Mouse (Mus musculus) adrenal gland, adult (tissue): ENCODE results near the gene Ilkap.

Experiments
- DNase-seq, 2 experiments: peaks; one replicate each; pipeline ENCODE4 v3.0.0; 2022 to 2023; ENCODE audit warnings: low spot score in 1 of 2; ENCODE audit not compliant: inconsistent age in 2 of 2

The Ilkap gene

DNA sequence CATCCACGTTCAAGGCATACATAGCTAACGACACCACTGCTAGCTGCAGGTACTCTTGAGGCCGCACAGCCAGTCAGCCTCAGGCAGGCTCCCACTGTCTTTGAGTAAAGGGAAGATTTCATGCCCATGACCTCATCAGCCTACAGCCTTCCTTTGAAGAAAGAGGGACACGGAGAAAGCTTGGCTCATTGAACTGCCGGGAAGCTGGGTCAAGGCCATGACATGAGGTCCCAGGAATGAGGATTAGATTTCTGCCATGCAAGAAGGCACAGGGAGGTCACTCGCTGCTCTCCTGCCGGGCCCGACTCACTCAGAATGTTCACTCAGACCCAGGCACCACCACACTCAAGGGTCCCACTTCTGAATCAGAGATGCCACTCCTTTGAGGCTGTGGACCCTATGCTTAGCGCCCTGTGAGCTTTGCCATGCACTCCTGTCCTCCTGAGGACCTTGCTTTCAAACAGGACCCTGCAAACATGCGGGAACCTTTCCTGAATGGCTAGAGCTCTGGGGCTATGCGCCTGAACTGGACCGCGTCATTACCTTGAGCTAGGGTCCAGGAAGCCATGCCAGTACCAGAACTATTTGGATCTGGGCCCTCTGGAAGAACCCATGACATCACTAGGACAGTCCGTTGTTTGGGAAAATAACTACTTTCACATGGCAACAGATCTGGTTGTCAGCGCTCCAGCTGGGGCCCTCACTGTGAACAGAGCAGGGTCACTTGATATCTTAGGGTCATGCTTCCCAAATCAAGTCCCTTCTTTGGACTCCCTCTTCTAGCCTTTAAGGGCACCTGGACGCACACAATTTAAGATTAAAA lies 33.6 kb downstream of the Ilkap start:
- peak; percentile 75 to 78 for DNase-seq

DNA sequence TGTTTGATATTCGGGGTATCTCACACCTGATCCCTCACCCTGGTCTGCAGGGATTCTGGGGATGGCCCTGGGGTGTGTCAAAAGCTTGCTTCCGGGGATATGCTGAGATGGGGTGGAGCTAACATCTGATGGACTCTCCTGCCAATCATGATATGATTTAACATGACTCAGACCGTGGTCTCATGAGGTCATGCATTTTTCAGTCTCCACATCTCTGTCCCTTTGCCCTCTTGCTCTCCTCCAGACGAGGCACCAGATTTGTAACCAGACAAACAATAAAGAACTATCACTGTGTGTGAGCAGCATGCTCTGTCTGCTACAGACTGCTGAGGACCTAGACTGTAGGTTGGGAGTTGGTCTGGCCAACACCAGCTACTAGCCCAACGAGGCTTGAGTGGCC lies 36.5 kb downstream of the Ilkap start:
- DNase-seq = no peak

DNA sequence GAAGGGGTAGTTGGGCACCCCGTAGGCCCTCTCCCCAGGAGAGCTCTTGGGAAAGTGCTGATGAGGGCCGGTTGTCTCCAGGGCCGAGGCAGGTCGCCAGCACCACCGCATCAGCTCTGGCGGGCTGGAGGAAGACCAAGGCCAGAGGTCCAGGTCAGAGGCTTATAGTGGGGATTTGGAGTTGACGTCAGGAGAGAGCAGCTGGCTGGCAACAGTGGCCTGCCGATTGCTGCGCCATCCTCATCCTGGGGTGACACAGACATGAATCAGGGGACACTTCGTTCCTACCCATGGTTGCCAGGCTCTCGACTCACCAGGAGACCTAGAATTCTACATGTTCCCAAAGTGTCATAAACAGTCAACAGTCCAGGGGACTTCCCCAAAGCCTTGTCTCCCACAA lies 42.5 kb downstream of the Ilkap start:
- peak; percentile 42 to 78 for DNase-seq

DNA sequence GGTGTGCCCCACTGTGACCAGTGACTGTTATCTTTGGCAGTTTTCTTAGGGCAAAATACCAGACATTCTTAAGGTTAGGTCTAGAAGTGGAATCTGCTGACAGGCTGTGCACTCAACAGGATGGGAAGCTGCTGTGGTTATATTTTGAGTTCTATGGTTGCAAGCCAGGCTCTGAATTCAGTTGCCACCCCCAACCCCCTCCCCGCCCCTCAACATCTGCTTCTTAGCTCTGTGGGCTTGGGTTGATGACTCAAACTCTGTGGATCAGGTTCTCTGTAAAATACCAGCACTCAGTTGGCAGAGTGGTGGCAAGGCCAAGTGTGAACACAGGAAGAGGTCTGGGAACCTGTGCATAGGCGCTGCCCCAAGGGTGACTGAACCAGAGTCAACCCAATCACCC lies 46.3 kb downstream of the Ilkap start:
- no peak for DNase-seq

DNA sequence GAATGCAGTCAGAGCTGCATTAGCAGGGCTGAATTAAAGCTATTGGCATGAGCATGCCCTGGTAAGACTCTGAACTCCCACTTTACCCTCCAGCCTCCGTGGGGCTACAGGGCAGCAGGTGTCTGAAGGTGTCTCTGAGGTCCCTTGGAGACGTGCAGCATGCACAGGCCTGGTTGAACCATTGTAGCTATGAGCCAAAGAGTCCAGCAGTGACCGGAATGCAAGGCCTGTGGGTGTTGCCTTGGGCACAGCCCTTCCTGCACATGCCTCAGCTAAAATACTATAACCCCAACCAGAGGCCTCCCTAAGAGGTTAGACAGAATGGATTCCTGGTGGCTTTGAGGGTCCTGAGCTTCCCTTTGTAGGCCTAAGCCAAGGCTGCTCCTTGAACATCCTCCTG lies 47.4 kb downstream of the Ilkap start:
- DNase-seq = no peak

DNA sequence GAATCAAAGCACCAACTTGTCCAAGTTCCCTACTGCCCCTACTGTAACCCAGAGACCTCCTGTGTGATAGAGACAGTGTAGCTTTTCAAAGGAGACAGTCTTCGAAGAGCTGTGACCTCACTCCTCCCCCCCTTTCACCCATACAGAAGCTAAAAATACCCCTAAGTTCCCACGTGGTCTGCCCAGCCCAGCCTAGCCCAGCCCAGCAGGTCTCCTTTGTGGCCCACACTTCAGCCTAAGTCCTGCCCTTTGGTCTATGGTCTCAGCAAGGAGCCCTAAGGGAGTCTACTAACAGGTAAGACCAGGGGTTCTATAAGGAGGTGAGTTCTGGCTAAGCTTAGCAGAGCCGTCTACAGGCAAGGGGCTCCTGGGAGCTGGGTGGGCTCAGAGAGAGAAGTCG lies 47.8 kb downstream of the Ilkap start, which contains the start of gene Klhl30:
Gene Klhl30, plus strand, starts transcription at position 176 of the 400 bp plus-strand sequence.
- DNase-seq = peak in 1 of 2 experiments; percentile 44

DNA sequence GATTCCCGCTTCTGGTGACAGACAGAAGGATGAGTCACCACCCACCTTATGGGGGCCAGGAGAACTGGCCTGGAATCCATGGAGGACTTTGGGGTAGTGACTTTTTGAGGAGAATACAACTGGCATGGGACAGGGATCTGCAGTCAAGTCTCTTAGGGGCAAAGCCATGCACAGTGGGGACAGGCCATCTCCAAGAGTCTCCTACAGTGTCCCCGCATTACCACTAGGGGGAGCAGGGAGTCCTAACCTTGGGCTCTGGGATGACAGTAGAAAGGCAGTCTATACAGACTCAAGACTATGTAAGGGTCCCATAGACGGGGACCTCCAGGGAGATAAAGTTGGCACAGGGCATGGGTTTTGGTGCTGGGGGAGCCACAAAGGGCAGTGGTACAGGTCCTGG lies 51.7 kb downstream of the Ilkap start:
- peak; percentile 65 to 88 for DNase-seq

DNA sequence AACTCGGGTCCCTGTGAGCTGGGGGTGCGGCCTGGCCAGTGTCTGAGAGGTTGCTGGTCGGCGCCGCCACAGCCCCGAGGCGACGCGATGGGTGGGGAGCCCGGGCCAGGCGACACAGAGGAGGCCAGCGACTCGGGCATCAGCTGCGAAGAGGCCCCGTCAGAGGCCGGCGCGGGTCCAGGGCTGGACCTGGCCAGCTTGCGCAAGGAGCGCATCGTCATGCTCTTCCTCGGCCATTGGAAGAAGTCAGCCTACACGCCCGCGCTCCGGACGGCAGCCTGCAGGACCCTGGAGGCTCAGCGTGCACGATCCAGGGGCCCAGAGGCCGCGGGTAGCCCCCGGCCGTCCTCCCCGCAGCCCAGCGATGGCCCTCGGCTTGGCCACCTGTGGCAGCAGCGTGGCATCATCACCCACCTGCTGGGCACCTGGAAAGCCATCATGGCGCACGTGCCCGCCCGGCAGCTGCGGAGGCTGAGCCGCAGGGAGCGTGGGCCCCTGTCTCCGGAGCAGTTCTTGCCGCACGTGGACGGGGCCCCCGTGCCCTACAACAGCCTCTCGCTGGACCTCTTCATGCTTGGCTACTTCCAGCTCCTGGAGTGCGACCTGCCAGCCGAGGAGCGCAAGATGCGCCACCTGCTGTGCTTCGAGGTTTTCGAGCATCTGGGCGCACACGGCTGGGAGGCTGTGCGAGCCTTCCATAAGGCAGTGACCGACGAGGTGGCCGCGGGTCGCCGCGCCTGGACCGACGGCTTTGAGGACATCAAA lies 53.5 kb downstream of the Ilkap start:
- no peak for DNase-seq

DNA sequence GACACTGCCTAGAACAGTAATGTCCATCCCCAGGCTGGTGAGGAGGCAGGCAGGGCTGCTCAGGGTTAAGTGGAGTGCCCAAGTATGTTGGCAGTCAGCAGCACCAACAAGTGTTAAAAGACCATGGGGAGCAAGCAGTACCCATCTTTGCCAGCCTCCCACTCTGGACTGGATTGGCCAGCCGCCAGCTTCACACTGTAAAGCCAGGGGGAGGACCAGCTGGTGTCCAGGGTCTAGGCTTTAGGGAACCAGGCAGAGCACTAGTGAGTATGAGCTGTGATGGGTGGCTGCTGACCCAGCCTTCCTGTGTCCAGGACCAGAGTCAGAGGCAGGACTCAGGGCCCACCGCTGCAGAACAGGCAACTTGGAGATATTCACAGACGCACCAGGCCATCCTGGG lies 54.6 kb downstream of the Ilkap start:
- no peak for DNase-seq

DNA sequence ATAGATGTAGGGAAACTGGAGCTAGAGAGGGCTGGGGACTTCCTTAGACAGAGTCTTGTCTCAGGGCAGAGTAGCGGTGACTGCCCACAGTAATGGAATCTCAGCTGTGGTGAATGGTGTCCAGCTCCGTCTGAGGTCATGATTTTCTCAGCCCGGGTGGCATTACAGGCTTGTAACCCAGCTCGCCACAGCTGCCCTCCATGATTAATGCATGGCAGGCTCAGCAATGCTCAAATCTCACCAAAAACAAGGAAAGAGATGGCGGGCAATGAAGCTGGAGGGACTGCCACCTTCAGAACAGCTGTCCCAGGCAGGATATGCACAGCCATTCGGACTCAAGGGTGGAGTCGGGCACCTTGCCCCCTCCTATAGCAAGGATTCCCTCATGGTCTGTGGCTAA lies 61.3 kb downstream of the Ilkap start:
- no peak for DNase-seq

DNA sequence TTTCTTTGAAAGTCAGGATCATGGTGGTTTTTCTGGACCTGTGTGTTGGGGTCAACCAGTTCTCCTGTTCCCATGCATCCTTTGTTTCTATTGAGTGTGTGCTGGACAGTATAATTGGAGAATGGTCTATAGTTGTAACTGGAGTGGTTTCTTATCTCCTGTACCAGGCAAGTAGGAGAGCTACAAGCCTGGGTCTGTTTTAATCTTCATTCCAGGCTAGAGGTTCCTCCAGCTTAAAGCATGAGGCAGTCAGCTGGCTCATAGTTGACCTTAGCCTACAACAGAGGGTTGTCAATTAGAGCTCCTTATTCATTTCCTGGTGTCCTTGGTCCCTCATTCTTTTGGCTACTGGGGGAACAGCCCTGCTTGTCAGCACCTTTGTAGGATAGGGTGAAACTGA lies 65.0 kb downstream of the Ilkap start:
- no peak for DNase-seq

DNA sequence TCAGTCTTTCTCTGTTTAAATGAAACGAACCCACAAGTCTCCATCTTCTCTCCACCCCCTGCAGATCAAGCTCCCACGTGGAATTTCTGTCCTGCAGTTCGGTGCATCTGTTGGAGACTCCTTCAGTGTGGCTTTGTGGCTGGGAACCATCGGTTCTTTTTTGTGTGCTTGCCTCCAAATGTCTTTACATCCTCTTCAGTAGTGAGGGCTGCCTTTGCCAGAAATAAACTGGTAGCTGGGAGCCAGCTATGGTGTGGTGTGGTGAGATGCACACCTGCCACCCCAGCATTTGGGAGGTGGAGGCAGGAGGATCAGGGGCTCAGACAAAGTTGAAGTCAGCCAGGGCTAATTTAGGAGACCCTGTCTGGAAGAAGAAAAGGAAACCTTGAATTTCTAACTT lies 66.5 kb downstream of the Ilkap start:
- DNase-seq = no peak

DNA sequence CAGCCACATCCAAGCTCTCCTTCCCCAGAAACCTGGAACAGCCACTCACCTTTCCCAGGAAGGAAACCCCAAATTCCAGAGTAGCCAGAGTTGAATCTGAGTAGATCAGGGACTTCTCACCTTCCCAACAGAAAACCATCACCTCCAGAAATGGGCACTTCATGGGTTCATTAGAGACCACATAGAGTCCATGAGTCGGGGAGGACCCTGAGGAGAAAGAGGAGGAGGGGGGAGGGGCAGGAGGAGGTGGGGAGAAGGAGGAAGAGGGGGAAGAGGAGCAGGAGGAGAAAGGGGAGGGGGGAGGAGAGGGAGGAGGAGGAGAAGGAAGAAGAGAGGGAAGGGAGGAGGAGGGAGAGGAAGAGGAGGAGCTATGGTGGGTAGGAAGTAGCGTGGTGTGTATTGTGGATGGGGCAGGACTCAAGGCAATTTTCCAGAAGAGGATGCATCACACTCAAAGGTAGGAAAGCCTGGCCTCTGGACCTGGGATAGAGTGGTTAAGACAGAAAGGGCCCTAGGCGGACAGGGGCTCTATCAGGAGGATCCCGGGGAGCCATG lies 73.0 kb downstream of the Ilkap start:
- DNase-seq = no peak

DNA sequence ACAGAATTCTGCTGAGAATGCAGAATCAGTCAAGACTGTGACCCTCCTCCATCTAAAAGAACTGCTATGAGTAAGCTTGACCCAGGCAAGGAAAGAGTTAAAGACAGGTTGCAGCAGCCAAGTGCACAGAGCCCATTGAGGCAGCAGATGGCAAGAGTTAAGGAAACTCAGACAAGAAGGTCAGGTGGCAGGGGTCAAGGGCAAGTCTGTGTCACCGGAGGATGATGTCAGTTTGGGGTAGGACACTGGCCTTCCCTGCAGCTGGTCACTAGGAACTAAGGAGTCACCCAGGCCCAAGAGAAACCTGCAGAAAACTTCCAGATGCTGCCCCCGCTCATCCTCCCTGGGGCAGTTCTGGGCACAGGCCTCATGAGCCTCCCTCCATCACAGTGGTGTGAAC lies 74.0 kb downstream of the Ilkap start:
- peak; percentile 35 to 67 for DNase-seq
